12 mouse cellular contexts compared by ENCODE assay signal in the genomic region with DNA sequence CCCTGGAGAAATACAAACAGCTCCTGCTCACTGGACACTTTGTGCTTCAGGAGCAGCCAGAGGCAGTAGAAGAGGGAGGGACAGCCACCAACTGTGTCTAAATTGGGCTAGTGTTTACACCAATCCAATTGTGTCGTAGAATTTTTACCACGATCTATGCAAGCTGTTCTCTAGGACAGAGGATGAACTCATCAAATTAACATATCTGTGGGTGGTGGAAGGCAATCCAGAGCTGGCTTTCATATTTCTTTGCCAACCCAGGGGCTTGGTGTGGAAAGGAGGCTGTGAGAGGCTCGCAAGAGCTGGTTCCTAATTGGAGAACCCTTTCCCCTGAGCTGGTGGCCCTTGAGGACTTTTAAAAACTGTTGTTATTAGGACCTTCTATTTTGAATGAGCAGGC.
DNase-seq lines count a peak whose midpoint lies in the region; ATAC-seq and TF ChIP-seq lines count a peak whose summit lies in the region.
"Had no signal": no experiment of that assay in that cellular context is flagged by ENCODE, and none has a peak within 500 bp of the region (broad histone marks: within the 10 kb centered on the region; RNA-seq: fewer than 3 reads in every experiment).

No protein-coding gene starts in this region.

- no peaks in the 10 kb centered on the region for H3K4me1 ChIP-seq in kidney, postnatal 0 days (replicated peaks; ENCODE audit: insufficient read depth, low read length)

- no peaks in the 10 kb centered on the region for H3K9me3 ChIP-seq in kidney, postnatal 0 days (replicated peaks; ENCODE audit: low read length)

- no peak for TF ChIP-seq CTCF in kidney, postnatal 0 days (IDR thresholded peaks at IDR 0.05; ENCODE audit: low read depth)

- H3K36me3 ChIP-seq in kidney, postnatal 0 days (ENCODE audit: insufficient read depth, low read length): no peaks in the 10 kb centered on the region

- no peak overlapping the region for H3K4me2 ChIP-seq in kidney, postnatal 0 days (ENCODE audit: low read length)
- H3K4me2 ChIP-seq: lung, embryonic 14.5 days had no signal

- no peak overlapping the region for H3K9ac ChIP-seq in kidney, postnatal 0 days (ENCODE audit: low read depth, low read length)
- H3K9ac ChIP-seq: lung, embryonic 14.5 days had no signal

- no peak for ATAC-seq in kidney, postnatal 0 days (replicated peaks; ENCODE audit: low FRiP score, low read depth)

- 0 out of 2 replicates have a peak overlapping the region, but pooled peaks have one; percentile 25 for H3K27ac ChIP-seq in kidney, postnatal 0 days

- no peak overlapping the region for H3K4me3 ChIP-seq in kidney, postnatal 0 days (replicated peaks; ENCODE audit: low read depth, low read length)

- no peaks in the 10 kb centered on the region for H3K27me3 ChIP-seq in kidney, postnatal 0 days (ENCODE audit: insufficient read depth, low read length)
- H3K27me3 ChIP-seq: CH12.LX had no signal

- WGBS in kidney, postnatal 0 days: 48% methylated on average over 3 of the region's 3 CpGs

- peak; percentile 31 for DNase-seq in kidney, postnatal 0 days (ENCODE audit: low spot score)
- DNase-seq in kidney, postnatal 25 days: no peak
- peak; percentile 44 for DNase-seq in adipocyte (ENCODE audit: low spot score)
- peak; percentile 47 to 59 for DNase-seq in frontal cortex, postnatal 36 days (ENCODE audit: low spot score in 2 of 2)
- peak; percentile 26 to 62 for DNase-seq in left cerebral cortex, adult 8-10 months (ENCODE audit: low spot score in 2 of 2)
- no peak for DNase-seq in spleen, postnatal 36 days (ENCODE audit: low spot score in 2 of 2)
- DNase-seq in kidney, adult 8-10 months: no peak
- DNase-seq: adrenal gland, postnatal 36 days; cerebellum, adult 18-20 months; heart, postnatal 36 days; lung, embryonic 14.5 days had no signal

Comparison
In these comparisons a context has a peak if more than half of its experiments do, and no peak if none do; other contexts are left out.
1. DNase-seq: peak in kidney, postnatal 0 days (single experiment), adipocyte (single experiment), frontal cortex, postnatal 36 days (2 of 2) and left cerebral cortex, adult 8-10 months (2 of 2); none in kidney, postnatal 25 days (0 of 2), spleen, postnatal 36 days (0 of 2) and kidney, adult 8-10 months (0 of 2).